Mouse (Mus musculus) kidney, adult 2 months (tissue): ENCODE measurements around the gene Hfe2.

Source experiments
- CTCF ChIP-seq: fragments of 200-500 bp; conservative IDR thresholded peaks from 2 replicates; pipeline ENCODE4 v1.5.1; 2011; ENCODE audit warnings: low read depth, mild to moderate bottlenecking, control low read depth, low read length, moderate library complexity, mixed read lengths; ENCODE audit not compliant: insufficient read depth, insufficient read length
- POLR2A ChIP-seq: fragments of 200-500 bp; IDR thresholded peaks from one replicate; pipeline ENCODE4 v1.6.1; 2011; ENCODE audit warnings: low read depth, low read length, control low read depth

- TF ChIP-seq CTCF (no peak), POLR2A (no peak)
Measured at GRCm38 (mm10) chr3:96540740-96541139, 15.8 kb downstream of the Hfe2 start.
